Mouse (Mus musculus): ENCODE results near the gene Dhx34.
A peak's percentile ranks its signal among the peaks of the same experiment; 100 is the strongest.

Gene Dhx34

GRCm38 (mm10) chr7:16208781-16209665, 12.8 kb downstream of the Dhx34 start:
- no peak for DNase-seq

GRCm38 (mm10) chr7:16207496-16207895, 14.3 kb downstream of the Dhx34 start:
- DNase-seq, result no peak

GRCm38 (mm10) chr7:16207076-16207475, 14.8 kb downstream of the Dhx34 start:
- DNase-seq, result no peak

- no peak for DNase-seq
Measured at GRCm38 (mm10) chr7:16204791-16205190, 17.0 kb downstream of the Dhx34 start.

- DNase-seq, result no peak
Measured at GRCm38 (mm10) chr7:16203505-16203903, 18.3 kb downstream of the Dhx34 start.

GRCm38 (mm10) chr7:16202756-16203504, 18.9 kb downstream of the Dhx34 start:
- no peak for DNase-seq

- no peak for DNase-seq
Measured at GRCm38 (mm10) chr7:16201136-16201535, 20.7 kb downstream of the Dhx34 start.

- no peak for DNase-seq
Measured at GRCm38 (mm10) chr7:16198540-16198939, 23.3 kb downstream of the Dhx34 start.

- no peak for DNase-seq
Measured at GRCm38 (mm10) chr7:16197166-16197565, 24.7 kb downstream of the Dhx34 start.

- DNase-seq, result no peak
Measured at GRCm38 (mm10) chr7:16196616-16197015, 25.2 kb downstream of the Dhx34 start.

GRCm38 (mm10) chr7:16193702-16194101, 28.1 kb downstream of the Dhx34 start:
- no peak for DNase-seq

GRCm38 (mm10) chr7:16192315-16192714, 29.5 kb downstream of the Dhx34 start:
- peak; percentile 84 to 90 for DNase-seq

GRCm38 (mm10) chr7:16187494-16187893, 34.3 kb downstream of the Dhx34 start:
- no peak for DNase-seq

- DNase-seq, result no peak
Measured at GRCm38 (mm10) chr7:16183663-16184062, 38.2 kb downstream of the Dhx34 start.

GRCm38 (mm10) chr7:16178114-16178513, 43.7 kb downstream of the Dhx34 start:
- no peak for DNase-seq

- no peak for DNase-seq
Measured at GRCm38 (mm10) chr7:16175542-16175931, 46.3 kb downstream of the Dhx34 start.

GRCm38 (mm10) chr7:16174597-16175541, 47.0 kb downstream of the Dhx34 start, which contains the start of gene Meis3:
Meis3 (plus strand) TSS chr7:16175090.
- DNase-seq, result peak; percentile 54 to 61

- DNase-seq, result no peak
Measured at GRCm38 (mm10) chr7:16173146-16173545, 48.7 kb downstream of the Dhx34 start.

- no peak for DNase-seq
Measured at GRCm38 (mm10) chr7:16172586-16173140, 49.2 kb downstream of the Dhx34 start.

- DNase-seq, result peak in 1 of 2 experiments; percentile 57
Measured at GRCm38 (mm10) chr7:16172141-16172581, 49.7 kb downstream of the Dhx34 start.

GRCm38 (mm10) chr7:16162036-16162435, 59.8 kb downstream of the Dhx34 start:
- DNase-seq, result no peak

- DNase-seq, result no peak
Measured at GRCm38 (mm10) chr7:16161302-16161701, 60.5 kb downstream of the Dhx34 start.

Measured in cerebellum, postnatal 36 days (tissue).